Mouse (Mus musculus) Patski (cell line): ENCODE measurements around the gene Mob1b. TPM values are rescaled to one million over a fixed set of nuclear protein-coding genes. Genes with fewer than 3 reads are reported as not detected.

Source experiments
- ATAC-seq: fragments of 100-300 bp; one replicate; pipeline ENCODE4 v1.8.0; 2021
- CTCF ChIA-PET: fragments of 350-600 bp; sonication (Branson Sonifier 250); formaldehyde crosslinking; loops from one replicate; lab custom pipeline; 2022; ENCODE audit warnings: inconsistent platforms; lab: Charles Lee
- POLR2A ChIA-PET: fragments of 350-600 bp; sonication (Branson Sonifier 250); formaldehyde crosslinking; loops from one replicate; lab custom pipeline; 2022; ENCODE audit warnings: antibody characterized with exemption, inconsistent platforms; lab: Charles Lee
- DNase-seq: peaks from one replicate; pipeline ENCODE4 v3.0.0-alpha.2; 2011; ENCODE audit warnings: low read depth, low spot score
- H3K27me3 ChIP-seq: fragments of 371-371 bp; one replicate; pipeline ENCODE4 v1.5.1; 2021
- CTCF ChIP-seq: fragments of 100-300 bp; IDR thresholded peaks from one replicate; pipeline ENCODE4 v1.5.1; 2021
- in situ Hi-C: fragments of 300-500 bp; cut with MboI; formaldehyde crosslinking; loops from 3 replicates; pipeline ENCODE4 v1.11.1; 2018; ENCODE audit warnings: low pct_unique_long_range_greater_than_20kb, mixed read lengths
- polyA plus RNA-seq: library from polyadenylated mRNA; unstranded; gene quantifications from one replicate; pipeline ENCODE4 v1.2.3, GENCODE M21; 2021

Mob1b gene
- 23.9 TPM for polyA plus RNA-seq

- DNase-seq (peak; percentile 84), ATAC-seq (peak; percentile 90)
- CTCF ChIA-PET = interaction anchor here (1.2 kb wide), 1 partner anchor 75 kb away, joined by 3 read pairs; no protein-coding TSS in a partner anchor
- in situ Hi-C loops = no loop called here
- TF ChIP-seq CTCF = no peak
- POLR2A ChIA-PET = interaction anchor here (0.7 to 1.7 kb wide), 8 partner anchors 18 to 558 kb away, joined by 3 to 6 read pairs (median 4); no protein-coding TSS in a partner anchor
- no peaks in the 10 kb centered on the region for H3K27me3 ChIP-seq
Observed at GRCm38 (mm10) chr5:88720116-88721002, at the start of gene Mob1b. Mob1b (plus strand) TSS chr5:88720855.

GRCm38 (mm10) chr5:88674703-88675442, 45.8 kb upstream of the Mob1b start:
- ATAC-seq (peak; percentile 56), DNase-seq (no peak)
- TF ChIP-seq CTCF = no peak
- POLR2A ChIA-PET = interaction anchor here (1.0 to 1.5 kb wide), 4 partner anchors 12 to 109 kb away, joined by 3 to 6 read pairs (median 4); partner anchors contain the start of gene Mob1b
- in situ Hi-C loops = no loop called here
- no peaks in the 10 kb centered on the region for H3K27me3 ChIP-seq
- CTCF ChIA-PET = no interaction called here

GRCm38 (mm10) chr5:88675443-88676387, 44.9 kb upstream of the Mob1b start, which contains the start of gene Grsf1:
Grsf1 (minus strand) TSS chr5:88676171.
- no peak for TF ChIP-seq CTCF
- in situ Hi-C loops = no loop called here
- peak; percentile 95 for ATAC-seq
- CTCF ChIA-PET = interaction anchor here (1.0 kb wide), 1 partner anchor 9 kb away, joined by 4 read pairs; no protein-coding TSS in a partner anchor
- H3K27me3 ChIP-seq = no peaks in the 10 kb centered on the region
- POLR2A ChIA-PET = interaction anchor here (0.7 to 1.5 kb wide), 6 partner anchors 13 to 569 kb away, joined by 3 to 6 read pairs (median 4); partner anchors contain the start of gene Mob1b
- peak; percentile 54 for DNase-seq

- no peaks in the 10 kb centered on the region for H3K27me3 ChIP-seq
- no peak for TF ChIP-seq CTCF
- POLR2A ChIA-PET = no interaction called here
- no peak for DNase-seq
- in situ Hi-C loops = no loop called here
- CTCF ChIA-PET = interaction anchor here (1.6 to 1.8 kb wide), 2 partner anchors 10 to 110 kb away, joined by 3 to 12 read pairs; no protein-coding TSS in a partner anchor
- no peak for ATAC-seq
Observed at GRCm38 (mm10) chr5:88678929-88679328, 41.7 kb upstream of the Mob1b start.

- ATAC-seq = no peak
- DNase-seq = no peak
- no peaks in the 10 kb centered on the region for H3K27me3 ChIP-seq
- POLR2A ChIA-PET = no interaction called here
- CTCF ChIA-PET = interaction anchor here (1.6 to 1.8 kb wide), 2 partner anchors 10 to 110 kb away, joined by 3 to 12 read pairs; no protein-coding TSS in a partner anchor
- in situ Hi-C loops = no loop called here
- no peak for TF ChIP-seq CTCF
Observed at GRCm38 (mm10) chr5:88679341-88679740, 41.3 kb upstream of the Mob1b start.

DNA sequence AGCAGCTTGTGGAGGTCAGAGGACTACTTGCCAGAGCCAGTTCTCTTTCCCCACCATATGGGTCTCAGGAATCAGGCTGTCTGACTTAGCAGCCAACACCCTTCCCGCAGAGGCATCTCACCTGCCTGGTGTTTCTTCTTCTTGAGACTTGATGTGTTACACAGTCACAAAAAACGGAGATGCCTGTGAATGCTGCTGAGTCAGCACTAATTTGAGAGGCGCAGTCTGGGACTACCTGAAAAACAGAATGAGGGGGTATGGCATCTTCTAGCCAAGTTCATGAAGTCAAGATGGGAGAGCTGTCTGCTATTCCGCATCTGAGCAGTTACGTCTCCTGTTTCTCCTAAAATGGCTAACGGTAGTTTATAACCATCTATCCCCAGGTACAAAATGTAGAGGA, 40.1 kb upstream of the Mob1b start:
- H3K27me3 ChIP-seq = no peaks in the 10 kb centered on the region
- no peak for ATAC-seq
- ChIA-PET POLR2A (interaction anchor here (0.7 kb wide), 1 partner anchor 76 kb away, joined by 4 read pairs; no protein-coding TSS in a partner anchor), CTCF (interaction anchor here (1.8 kb wide), 1 partner anchor 9 kb away, joined by 12 read pairs; no protein-coding TSS in a partner anchor)
- TF ChIP-seq CTCF = no peak
- in situ Hi-C loops = no loop called here
- DNase-seq = no peak

DNA sequence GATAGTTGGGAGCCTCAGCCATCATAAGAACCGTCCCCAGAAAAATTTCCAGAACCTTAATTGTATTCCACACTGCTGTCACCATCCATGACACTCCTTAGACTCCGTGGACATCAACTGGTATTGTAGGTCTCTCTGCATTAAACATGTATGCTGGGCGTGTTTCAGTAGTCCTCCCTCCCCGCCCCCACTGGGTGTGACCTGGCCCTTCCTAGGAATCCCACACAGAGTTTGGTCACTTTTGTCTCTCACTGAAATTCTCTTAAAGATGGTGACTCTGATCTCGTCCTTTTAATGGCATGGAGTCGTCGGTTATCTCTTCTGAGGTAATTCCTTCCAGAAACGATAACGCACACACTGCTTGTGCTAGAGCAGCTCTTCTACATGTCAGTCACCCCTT, 36.9 kb upstream of the Mob1b start:
- CTCF ChIA-PET = no interaction called here
- no peak for DNase-seq
- no peaks in the 10 kb centered on the region for H3K27me3 ChIP-seq
- no peak for TF ChIP-seq CTCF
- no peak for ATAC-seq
- in situ Hi-C loops = no loop called here
- POLR2A ChIA-PET = no interaction called here

GRCm38 (mm10) chr5:88684226-88684625, 36.4 kb upstream of the Mob1b start:
- ATAC-seq (no peak), DNase-seq (no peak)
- CTCF ChIA-PET = interaction anchor here (1.0 to 1.1 kb wide), 2 partner anchors 18 to 21 kb away, joined by 3 read pairs; no protein-coding TSS in a partner anchor
- in situ Hi-C loops = no loop called here
- POLR2A ChIA-PET = no interaction called here
- no peak for TF ChIP-seq CTCF
- no peaks in the 10 kb centered on the region for H3K27me3 ChIP-seq

DNA sequence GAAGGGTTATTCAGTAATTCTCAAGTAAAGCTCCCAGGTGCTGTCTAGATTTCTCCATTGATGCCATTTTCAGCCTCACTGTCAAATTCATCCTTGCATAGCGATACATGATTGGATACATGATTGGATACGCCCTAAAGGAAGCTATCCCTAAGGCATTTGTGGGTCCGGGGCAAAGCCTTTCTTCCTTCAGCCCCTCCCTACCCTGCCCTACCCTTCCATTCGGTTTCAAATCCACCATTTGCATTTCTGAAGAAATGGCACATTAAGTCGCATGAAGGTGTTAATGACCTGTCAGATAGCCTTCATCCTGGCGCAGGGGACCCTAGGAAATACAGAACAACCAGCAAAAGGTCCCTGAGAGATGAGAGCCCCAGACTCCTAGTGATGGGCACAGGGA, 35.3 kb upstream of the Mob1b start:
- ChIA-PET POLR2A (interaction anchor here (0.5 to 1.2 kb wide), 3 partner anchors 13 to 85 kb away, joined by 3 to 4 read pairs (median 3); partner anchors contain the start of gene Mob1b), CTCF (interaction anchor here (1.1 to 1.2 kb wide), 2 partner anchors 9 to 19 kb away, joined by 3 to 4 read pairs; partner anchors contain the start of gene Grsf1)
- no peak for ATAC-seq
- in situ Hi-C loops = no loop called here
- H3K27me3 ChIP-seq = no peaks in the 10 kb centered on the region
- no peak for DNase-seq
- TF ChIP-seq CTCF = no peak
